Mouse (Mus musculus) lung, embryonic 14.5 days (tissue): ENCODE measurements at regions not wholly inside any gene's neighbourhood (a gene's known extent, or its start where the extent isn't known, plus 50 kb on each side); places are given as distances from the start of the nearest gene placed in this dataset.
A peak's percentile ranks its signal among the peaks of the same experiment; 100 is the strongest.

Source experiments
- ATAC-seq: fragments of 200-750 bp; cut with Nextera tagmentation; 2 replicates; pipeline ENCODE4 v1.8.0; 2017; ENCODE audit warnings: mild to moderate bottlenecking, moderate TSS enrichment, moderate library complexity; ENCODE audit not compliant: insufficient read depth
- DNase-seq: peaks from one replicate; pipeline ENCODE4 v3.0.0-alpha.2; 2015
- H3K27ac ChIP-seq: fragments of 300-500 bp; sonication (generic); 2 replicates; pipeline ENCODE4 v1.5.1; 2014; ENCODE audit warnings: low read depth, mild to moderate bottlenecking, moderate library complexity
- H3K27me3 ChIP-seq: fragments of 300-500 bp; sonication (generic); 2 replicates; pipeline ENCODE4 v1.6.1; 2014; ENCODE audit warnings: low read length, control low read depth; ENCODE audit not compliant: insufficient read depth
- H3K36me3 ChIP-seq: fragments of 300-500 bp; sonication (generic); 2 replicates; pipeline ENCODE4 v1.6.1; 2014; ENCODE audit warnings: control low read depth; ENCODE audit not compliant: insufficient read depth
- H3K4me1 ChIP-seq: fragments of 300-500 bp; sonication (generic); 2 replicates; pipeline ENCODE4 v1.6.1; 2014; ENCODE audit warnings: antibody characterized with exemption, control low read depth; ENCODE audit not compliant: insufficient read depth
- H3K4me2 ChIP-seq: fragments of 300-500 bp; sonication (generic); 2 replicates; pipeline ENCODE4 v1.6.1; 2014; ENCODE audit warnings: mild to moderate bottlenecking
- H3K4me3 ChIP-seq: fragments of 300-500 bp; sonication (generic); 2 replicates; pipeline ENCODE4 v1.5.1; 2014; ENCODE audit warnings: low read depth, low read length
- H3K9ac ChIP-seq: fragments of 300-500 bp; sonication (generic); 2 replicates; pipeline ENCODE4 v1.6.1; 2014
- H3K9me3 ChIP-seq: fragments of 300-500 bp; sonication (generic); 2 replicates; pipeline ENCODE4 v1.6.1; 2016; ENCODE audit warnings: low read depth, low read length, control low read depth
- CTCF ChIP-seq: IDR thresholded peaks from 2 replicates; pipeline ENCODE4 v1.5.1; 2016; ENCODE audit warnings: antibody characterized with exemption, low read depth
- WGBS: fragments of 180-500 bp; shearing (Covaris S2); extraction: QIAGEN DNeasy Blood & Tissue Kit; methylation state at CpG from one replicate; pipeline ENCODE4 v1.1.7; 2014; 5-methylcytosine and 5-hydroxymethylcytosine counted together

- TF ChIP-seq CTCF: no peak
- Histone ChIP-seq H3K36me3 (no peaks in the 10 kb centered on the region), H3K9ac (no peak overlapping the region), H3K27me3 (no peaks in the 10 kb centered on the region), H3K4me3 (no peak overlapping the region), H3K4me2 (no peak overlapping the region), H3K27ac (no peak overlapping the region), H3K9me3 (no peaks in the 10 kb centered on the region), H3K4me1 (no peaks in the 10 kb centered on the region)
- DNase-seq (peak; percentile 43), ATAC-seq (no peak)
- WGBS: 65% methylated on average over 5 of the region's 5 CpGs
Observed at GRCm38 (mm10) chr11:34153749-34154525, 54.0 kb downstream of the Foxi1 start.

- TF ChIP-seq CTCF: peak; percentile 84
- Histone ChIP-seq H3K27ac (no peak overlapping the region), H3K9ac (no peak overlapping the region), H3K4me2 (no peak overlapping the region), H3K9me3 (no peaks in the 10 kb centered on the region), H3K36me3 (no peaks in the 10 kb centered on the region), H3K4me1 (no peaks in the 10 kb centered on the region), H3K4me3 (no peak overlapping the region), H3K27me3 (no peaks in the 10 kb centered on the region)
- DNase-seq (peak; percentile 94), ATAC-seq (peak; percentile 86)
- WGBS: 28% methylated on average over 5 of the region's 5 CpGs
Observed at GRCm38 (mm10) chr11:34149370-34149976, 51.1 kb upstream of the 4930469K13Rik start.
